In genomic region chr4:91374571-91375371, GRCm38 (mm10) we compare ENCODE assay signal across 8 mouse cellular contexts. TPM values are rescaled to one million over a fixed set of nuclear protein-coding genes. Genes with fewer than 3 reads are reported as not detected.
DNase-seq lines count a peak whose midpoint lies in the region; ATAC-seq and TF ChIP-seq lines count a peak whose summit lies in the region.

No protein-coding gene starts in this region.

- H3K27me3 ChIP-seq in forebrain, embryonic 12.5 days = peaks cover 16% of the 10 kb centered on the region
- peaks cover 62% of the 10 kb centered on the region for H3K27me3 ChIP-seq in intestine, postnatal 0 days (replicated peaks; ENCODE audit: control insufficient read depth, insufficient read depth, low read length)
- peaks cover 22% of the 10 kb centered on the region for H3K27me3 ChIP-seq in midbrain, embryonic 12.5 days

- H3K4me3 ChIP-seq in layer of hippocampus, adult 2 months = peak overlapping the region; percentile 69
- H3K4me3 ChIP-seq in forebrain, embryonic 12.5 days (replicated peaks) = peak overlapping the region; percentile 72
- peak overlapping the region; percentile 43 for H3K4me3 ChIP-seq in intestine, postnatal 0 days (ENCODE audit: low read depth, low read length)
- peak overlapping the region; percentile 74 for H3K4me3 ChIP-seq in midbrain, embryonic 12.5 days

- WGBS in forebrain, embryonic 12.5 days = under 1% methylated on average over 46 of the region's 46 CpGs
- WGBS in intestine, postnatal 0 days = under 1% methylated on average over 42 of the region's 46 CpGs
- WGBS in midbrain, embryonic 12.5 days = under 1% methylated on average over 46 of the region's 46 CpGs

- DNase-seq in layer of hippocampus, adult 2 months (ENCODE audit: low spot score in 2 of 2) = peak in 1 of 2 experiments; percentile 26
- no peak for DNase-seq in layer of hippocampus, adult 9-10 months (ENCODE audit: low spot score)
- DNase-seq in brain, embryonic 14.5 days (ENCODE audit: low read depth) = peak; percentile 81
- peak; percentile 57 for DNase-seq in testis, postnatal 14 days (ENCODE audit: low spot score)
- no peak for DNase-seq in thymus, postnatal 0 days (ENCODE audit: low spot score)

- peaks cover 42% of the 10 kb centered on the region for H3K4me1 ChIP-seq in forebrain, embryonic 12.5 days
- H3K4me1 ChIP-seq in intestine, postnatal 0 days (replicated peaks; ENCODE audit: control insufficient read depth, insufficient read depth, low read length) = 0 out of 2 replicates have a peak, but pooled peaks cover 4% of the 10 kb centered on the region
- H3K4me1 ChIP-seq in midbrain, embryonic 12.5 days = peaks cover 26% of the 10 kb centered on the region

- peak; percentile 25; the same call in 1 of the 2 replicates for ATAC-seq in forebrain, embryonic 12.5 days (ENCODE audit: low FRiP score)
- no peak for ATAC-seq in intestine, postnatal 0 days
- ATAC-seq in midbrain, embryonic 12.5 days (ENCODE audit: low FRiP score, low read depth) = peak; percentile 14; the same call in 1 of the 2 replicates

- H3K4me2 ChIP-seq in forebrain, embryonic 12.5 days = peak overlapping the region; percentile 98
- H3K4me2 ChIP-seq in intestine, postnatal 0 days (replicated peaks; ENCODE audit: low read depth) = peak overlapping the region; percentile 75
- peak overlapping the region; percentile 100 for H3K4me2 ChIP-seq in midbrain, embryonic 12.5 days (replicated peaks)

- no peaks in the 10 kb centered on the region for H3K9me3 ChIP-seq in forebrain, embryonic 12.5 days
- no peaks in the 10 kb centered on the region for H3K9me3 ChIP-seq in intestine, postnatal 0 days (ENCODE audit: control insufficient read depth)
- H3K9me3 ChIP-seq in midbrain, embryonic 12.5 days = no peaks in the 10 kb centered on the region

- TF ChIP-seq CTCF in layer of hippocampus, adult 2 months (conservative IDR thresholded peaks at IDR 0.05) = no peak
- no peak for TF ChIP-seq CTCF in brain, embryonic 14.5 days (IDR thresholded peaks at IDR 0.05; ENCODE audit: borderline replicate concordance, extremely low read depth, insufficient read depth, insufficient read length)
- TF ChIP-seq CTCF in intestine, postnatal 0 days (IDR thresholded peaks at IDR 0.05; ENCODE audit: low read depth) = no peak

- H3K27ac ChIP-seq in layer of hippocampus, adult 2 months = peak overlapping the region; percentile 73
- H3K27ac ChIP-seq in forebrain, embryonic 12.5 days = peak overlapping the region; percentile 88
- no peak overlapping the region for H3K27ac ChIP-seq in intestine, postnatal 0 days (ENCODE audit: low read depth, low read length)
- peak overlapping the region; percentile 89 for H3K27ac ChIP-seq in midbrain, embryonic 12.5 days (replicated peaks)

- no peak; the same call in 1 of the 2 replicates for TF ChIP-seq POLR2A in brain, embryonic 14.5 days (IDR thresholded peaks at IDR 0.05; ENCODE audit: borderline replicate concordance, extremely low read depth, insufficient read depth, insufficient read length, poor library complexity, severe bottlenecking)

- H3K36me3 ChIP-seq in forebrain, embryonic 12.5 days (replicated peaks) = no peaks in the 10 kb centered on the region
- no peaks in the 10 kb centered on the region for H3K36me3 ChIP-seq in intestine, postnatal 0 days (ENCODE audit: control insufficient read depth, insufficient read depth)
- no peaks in the 10 kb centered on the region for H3K36me3 ChIP-seq in midbrain, embryonic 12.5 days

- peak overlapping the region; percentile 78 for H3K9ac ChIP-seq in forebrain, embryonic 12.5 days
- H3K9ac ChIP-seq in intestine, postnatal 0 days (ENCODE audit: low read depth, low read length) = no peak overlapping the region
- peak overlapping the region; percentile 75 for H3K9ac ChIP-seq in midbrain, embryonic 12.5 days (replicated peaks)

RNA-seq across cellular contexts. Expression of gene Elavl2, which starts 25.8 kb away (rescaled TPM):
- 100 to 1,000 TPM in 1 of 2 experiments, 10 to 100 TPM in 1; 89.2 to 108 TPM for total RNA-seq in layer of hippocampus, adult 2 months (2021)
- 82.0 and 104 TPM in 2 replicates for polyA plus RNA-seq in brain, embryonic 14.5 days (2012; rRNA removed)
- 94.7 and 103 TPM in 2 replicates for polyA plus RNA-seq in forebrain, embryonic 12.5 days (2016; fragmentation: Nextera tagmentation; extraction: Ambion mirVana)
- 0.94 and 1.1 TPM in 2 replicates for polyA plus RNA-seq in intestine, postnatal 0 days (2015; fragmentation: Nextera tagmentation; extraction: Ambion mirVana)
- 92.1 and 101 TPM in 2 replicates for polyA plus RNA-seq in midbrain, embryonic 12.5 days (2016; fragmentation: Nextera tagmentation; extraction: Ambion mirVana)
- polyA plus RNA-seq in thymus, postnatal 0 days (2015; fragmentation: Nextera tagmentation; extraction: Ambion mirVana) = 0.12 TPM in 2 replicates

Comparison
In these comparisons a context has a peak if more than half of its experiments do, and no peak if none do; other contexts are left out.
1. DNase-seq: peak in brain, embryonic 14.5 days (single experiment) and testis, postnatal 14 days (single experiment); none in layer of hippocampus, adult 9-10 months (single experiment) and thymus, postnatal 0 days (single experiment).
2. RNA of gene Elavl2, which starts 25.8 kb away (polyA plus RNA-seq): 82.0 to 104 TPM in brain, embryonic 14.5 days, 94.7 to 103 TPM in forebrain, embryonic 12.5 days and 92.1 to 101 TPM in midbrain, embryonic 12.5 days; 0.94 to 1.1 TPM in intestine, postnatal 0 days and 0.12 TPM in thymus, postnatal 0 days; every median in the first group is over 10 times any median in the second.
3. Peak in every context shown above with its lines, with median percentiles within 50 percentile points of each other: H3K4me3 ChIP-seq and H3K4me2 ChIP-seq.